Comparison of ENCODE assay signal across 9 mouse cellular contexts in the genomic region with DNA sequence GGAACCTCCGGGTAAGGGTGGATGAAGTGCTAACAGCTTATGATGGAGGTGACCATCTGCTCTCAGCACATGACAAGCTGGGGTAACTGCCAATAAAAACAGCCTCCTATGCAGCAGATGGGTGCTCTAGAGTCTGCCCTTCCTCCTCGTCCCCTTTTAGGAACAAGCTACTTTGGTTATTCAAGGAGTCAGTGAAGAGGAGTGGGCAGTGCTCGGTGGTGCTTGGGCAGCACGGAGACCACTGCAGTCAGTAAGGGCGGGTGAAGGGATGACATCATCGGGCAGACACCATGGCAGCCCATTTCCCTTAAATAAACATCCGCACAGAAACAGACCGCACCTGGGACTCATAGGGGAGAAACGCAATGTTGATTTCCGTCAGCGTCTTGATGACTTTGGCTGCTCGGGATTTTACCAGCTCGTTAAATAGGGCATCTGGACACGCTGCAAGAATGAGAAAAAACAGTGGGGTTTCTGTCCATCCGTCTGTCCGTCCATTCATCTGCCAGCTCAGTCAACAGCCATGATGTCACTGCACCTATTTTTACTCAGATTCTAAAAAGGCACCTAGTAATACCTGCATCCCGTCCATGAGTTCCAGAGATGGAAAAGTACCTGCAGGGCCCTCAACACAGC. TPM values are rescaled to one million over a fixed set of nuclear protein-coding genes. Genes with fewer than 3 reads are reported as not detected.
DNase-seq lines count a peak whose midpoint lies in the region; ATAC-seq and TF ChIP-seq lines count a peak whose summit lies in the region.
"Had no signal": no experiment of that assay in that cellular context is flagged by ENCODE, and none has a peak within 500 bp of the region (broad histone marks: within the 10 kb centered on the region; RNA-seq: fewer than 3 reads in every experiment).

No protein-coding gene starts in this region.

- no peaks in the 10 kb centered on the region for H3K4me1 ChIP-seq in neural tube, embryonic 14.5 days (ENCODE audit: control insufficient read depth, insufficient read depth, low read length)
- peaks cover 7% of the 10 kb centered on the region for H3K4me1 ChIP-seq in heart, embryonic 12.5 days (replicated peaks)

- H3K36me3 ChIP-seq in neural tube, embryonic 14.5 days (ENCODE audit: control insufficient read depth, insufficient read depth, low read length): peaks cover 31% of the 10 kb centered on the region; the same call in 1 of the 2 replicates
- H3K36me3 ChIP-seq in heart, embryonic 12.5 days: peaks cover 51% of the 10 kb centered on the region

- TF ChIP-seq CTCF in gastrocnemius, adult 2 months (IDR thresholded peaks at IDR 0.05): no peak

- intact Hi-C loops in gastrocnemius, adult 2 months (cut with DNase I): no loop called here
- intact Hi-C loops in left cerebral cortex, postnatal 14 days (cut with DNase I): loop anchor here (5.0 kb wide), 1 partner anchor 35 kb away; no protein-coding TSS in a partner anchor

- H3K4me2 ChIP-seq in neural tube, embryonic 14.5 days (ENCODE audit: low read depth, low read length): no peak overlapping the region
- H3K4me2 ChIP-seq in heart, embryonic 12.5 days: no peak overlapping the region

- H3K27ac ChIP-seq in gastrocnemius, adult 2 months: no peak overlapping the region
- no peak overlapping the region for H3K27ac ChIP-seq in neural tube, embryonic 14.5 days (ENCODE audit: low read depth, low read length)
- no peak overlapping the region for H3K27ac ChIP-seq in heart, embryonic 12.5 days (ENCODE audit: poor library complexity, severe bottlenecking)

- H3K9ac ChIP-seq in neural tube, embryonic 14.5 days (replicated peaks; ENCODE audit: low read depth, low read length): no peak overlapping the region
- no peak overlapping the region for H3K9ac ChIP-seq in heart, embryonic 12.5 days

- peak; percentile 51; the same call in 1 of the 2 replicates for ATAC-seq in neural tube, embryonic 14.5 days (ENCODE audit: low read depth)
- no peak for ATAC-seq in heart, embryonic 12.5 days (ENCODE audit: insufficient number of reproducible peaks, low FRiP score)
- no peak for ATAC-seq in CD4-positive, CD25-positive, alpha-beta regulatory T cell, adult 4 months

- H3K27me3 ChIP-seq in neural tube, embryonic 14.5 days (ENCODE audit: control insufficient read depth, insufficient read depth, low read length): no peaks in the 10 kb centered on the region
- no peaks in the 10 kb centered on the region for H3K27me3 ChIP-seq in heart, embryonic 12.5 days (replicated peaks)

- H3K4me3 ChIP-seq in gastrocnemius, adult 2 months: no peak overlapping the region
- no peak overlapping the region for H3K4me3 ChIP-seq in neural tube, embryonic 14.5 days (ENCODE audit: low read depth, low read length)
- H3K4me3 ChIP-seq in heart, embryonic 12.5 days: no peak overlapping the region

- H3K9me3 ChIP-seq in neural tube, embryonic 14.5 days (ENCODE audit: control insufficient read depth, low read length): no peaks in the 10 kb centered on the region
- H3K9me3 ChIP-seq in heart, embryonic 12.5 days (replicated peaks): no peaks in the 10 kb centered on the region

- WGBS in neural tube, embryonic 14.5 days: 47% methylated on average over 17 of the region's 17 CpGs
- WGBS in heart, embryonic 12.5 days: 65% methylated on average over 17 of the region's 17 CpGs

- peak; percentile 20 for DNase-seq in gastrocnemius, adult 18-20 months (ENCODE audit: low spot score)
- no peak for DNase-seq in gastrocnemius, adult 2 months
- DNase-seq in frontal cortex, adult 2 months (ENCODE audit: extremely low spot score in 1 of 2, low spot score in 1 of 2): peak; percentile 79 to 87
- DNase-seq in left cerebral cortex, postnatal 14 days (ENCODE audit: low spot score in 2 of 2): peak; percentile 65 to 88
- DNase-seq in embryo, embryonic 10 days (ENCODE audit: low spot score): no peak

RNA-seq across cellular contexts. Expression of a gene that starts 30.0 kb away (rescaled TPM):
- 1 to 10 TPM; 1.9 to 6.0 TPM for total RNA-seq in gastrocnemius, adult 18-20 months (2021)
- total RNA-seq in gastrocnemius, adult 2 months (2021): 1 to 10 TPM; 2.0 to 3.9 TPM
- polyA plus RNA-seq in frontal cortex, adult 2 months (2012; rRNA removed): 666 and 673 TPM in 2 replicates
- 1,000 to 10,000 TPM; 1,032 to 1,038 TPM for total RNA-seq in left cerebral cortex, postnatal 14 days (2021)
- 290 and 312 TPM in 2 replicates for polyA plus RNA-seq in neural tube, embryonic 14.5 days (2014; fragmentation: Nextera tagmentation; extraction: Ambion mirVana)
- polyA plus RNA-seq in heart, embryonic 12.5 days (2016; fragmentation: Nextera tagmentation; extraction: Ambion mirVana): 30.8 and 31.1 TPM in 2 replicates
- polyA plus RNA-seq in CD4-positive, CD25-positive, alpha-beta regulatory T cell, adult 4 months (2017; shearing (Covaris generic)): 1 to 10 TPM; 4.2 to 4.7 TPM

RNA-seq across cellular contexts. Expression of a gene that starts 32.8 kb away (rescaled TPM):
- total RNA-seq in gastrocnemius, adult 18-20 months (2021): not detected
- not detected for total RNA-seq in gastrocnemius, adult 2 months (2021)
- polyA plus RNA-seq in frontal cortex, adult 2 months (2012; rRNA removed): 1.8 and 4.8 TPM in 2 replicates
- total RNA-seq in left cerebral cortex, postnatal 14 days (2021): under 1 TPM in 1 of 2 experiments, not detected in 1; 0.33 TPM
- 0.48 TPM in 2 replicates for polyA plus RNA-seq in neural tube, embryonic 14.5 days (2014; fragmentation: Nextera tagmentation; extraction: Ambion mirVana)
- 0.63 and 0.98 TPM in 2 replicates for polyA plus RNA-seq in heart, embryonic 12.5 days (2016; fragmentation: Nextera tagmentation; extraction: Ambion mirVana)
- polyA plus RNA-seq in CD4-positive, CD25-positive, alpha-beta regulatory T cell, adult 4 months (2017; shearing (Covaris generic)): 1 to 10 TPM; 1.5 to 2.4 TPM
- polyA plus RNA-seq: large intestine, adult 2 months had no signal

RNA-seq across cellular contexts. Expression of a gene that starts 41.5 kb away (rescaled TPM):
- 1 to 10 TPM; 1.2 to 1.6 TPM for total RNA-seq in gastrocnemius, adult 18-20 months (2021)
- total RNA-seq in gastrocnemius, adult 2 months (2021): 1 to 10 TPM; 1.3 to 2.5 TPM
- 7.9 and 8.9 TPM in 2 replicates for polyA plus RNA-seq in frontal cortex, adult 2 months (2012; rRNA removed)
- total RNA-seq in left cerebral cortex, postnatal 14 days (2021): 1 to 10 TPM; 6.1 to 7.6 TPM
- polyA plus RNA-seq in neural tube, embryonic 14.5 days (2014; fragmentation: Nextera tagmentation; extraction: Ambion mirVana): 3.7 and 4.8 TPM in 2 replicates
- polyA plus RNA-seq in heart, embryonic 12.5 days (2016; fragmentation: Nextera tagmentation; extraction: Ambion mirVana): 4.2 and 5.2 TPM in 2 replicates
- 1 to 10 TPM; 2.9 to 3.8 TPM for polyA plus RNA-seq in CD4-positive, CD25-positive, alpha-beta regulatory T cell, adult 4 months (2017; shearing (Covaris generic))

RNA-seq across cellular contexts. Expression of a gene that starts 41.6 kb away (rescaled TPM):
- under 1 TPM in 1 of 2 experiments, not detected in 1; 0.09 TPM for total RNA-seq in gastrocnemius, adult 18-20 months (2021)
- not detected for total RNA-seq in gastrocnemius, adult 2 months (2021)
- 1.7 and 1.9 TPM in 2 replicates for polyA plus RNA-seq in frontal cortex, adult 2 months (2012; rRNA removed)
- total RNA-seq in left cerebral cortex, postnatal 14 days (2021): under 1 TPM; 0.23 to 0.35 TPM
- 0.36 and 0.82 TPM in 2 replicates for polyA plus RNA-seq in neural tube, embryonic 14.5 days (2014; fragmentation: Nextera tagmentation; extraction: Ambion mirVana)
- 0.09 and 0.24 TPM in 2 replicates for polyA plus RNA-seq in heart, embryonic 12.5 days (2016; fragmentation: Nextera tagmentation; extraction: Ambion mirVana)
- 1 to 10 TPM; 1.4 to 1.6 TPM for polyA plus RNA-seq in CD4-positive, CD25-positive, alpha-beta regulatory T cell, adult 4 months (2017; shearing (Covaris generic))

RNA-seq across cellular contexts. Expression of a gene that starts 58.9 kb away (rescaled TPM):
- 1 to 10 TPM; 4.8 to 8.2 TPM for total RNA-seq in gastrocnemius, adult 18-20 months (2021)
- total RNA-seq in gastrocnemius, adult 2 months (2021): 1 to 10 TPM; 4.8 to 7.2 TPM
- 28.3 and 30.0 TPM in 2 replicates for polyA plus RNA-seq in frontal cortex, adult 2 months (2012; rRNA removed)
- 10 to 100 TPM; 20.0 to 21.0 TPM for total RNA-seq in left cerebral cortex, postnatal 14 days (2021)
- polyA plus RNA-seq in neural tube, embryonic 14.5 days (2014; fragmentation: Nextera tagmentation; extraction: Ambion mirVana): 11.8 and 18.3 TPM in 2 replicates
- 62.0 and 64.4 TPM in 2 replicates for polyA plus RNA-seq in heart, embryonic 12.5 days (2016; fragmentation: Nextera tagmentation; extraction: Ambion mirVana)
- polyA plus RNA-seq in CD4-positive, CD25-positive, alpha-beta regulatory T cell, adult 4 months (2017; shearing (Covaris generic)): 1 to 10 TPM in 1 of 2 experiments, under 1 TPM in 1; 0.97 to 1.0 TPM

Comparison
In these comparisons a context has a peak if more than half of its experiments do, and no peak if none do; other contexts are left out.
1. DNase-seq: peak in gastrocnemius, adult 18-20 months (single experiment), frontal cortex, adult 2 months (2 of 2) and left cerebral cortex, postnatal 14 days (2 of 2); none in gastrocnemius, adult 2 months (single experiment) and embryo, embryonic 10 days (single experiment).